Mouse (Mus musculus): ENCODE measurements around the gene Gm11939. TPM values are rescaled to one million over a fixed set of nuclear protein-coding genes. Genes with fewer than 3 reads are reported as not detected.
"Not testable (repeated sequence)": the region's sequence is repeated elsewhere in the genome, so short reads cannot be mapped to it uniquely, and the experiment has no call there.

The Gm11939 gene
- not detected in 2 replicates for polyA plus RNA-seq (2015; fragmentation: Nextera tagmentation; extraction: Ambion mirVana)

DNA sequence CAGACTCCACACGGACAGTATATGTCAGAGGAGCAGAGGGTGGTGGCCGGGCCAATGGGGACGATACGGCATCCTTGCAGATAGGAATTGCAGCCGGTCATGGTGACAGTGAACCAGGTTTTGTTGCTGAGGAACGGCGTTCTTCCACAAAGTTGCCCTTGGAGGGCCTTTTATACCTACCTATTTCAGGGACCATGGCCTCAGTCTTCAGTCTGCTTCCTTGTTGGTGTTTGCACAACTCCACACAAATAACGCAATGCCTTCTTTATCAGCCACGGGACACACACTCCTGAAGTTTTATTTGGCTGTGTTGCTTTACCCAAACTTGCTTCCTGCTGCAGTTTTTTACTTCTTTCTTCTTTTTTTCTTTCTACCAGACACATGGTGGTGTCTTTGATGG is at the start of gene Gm11939:
Gene Gm11939, minus strand, starts transcription at position 101 of the 400 bp plus-strand sequence.
- no peak within 1 kb of the TSS for H3K4me3 ChIP-seq (replicated peaks; ENCODE audit: low read length)
- H3K27me3 ChIP-seq (ENCODE audit: control insufficient read depth, insufficient read depth, low read length): no peaks in the 10 kb centered on the region
- no peaks in the 10 kb centered on the region for H3K36me3 ChIP-seq (ENCODE audit: control insufficient read depth, insufficient read depth, low read length)
- H3K27ac ChIP-seq (ENCODE audit: low read length): no peak within 1 kb of the TSS
- H3K4me1 ChIP-seq (ENCODE audit: control insufficient read depth, insufficient read depth, low read length): no peaks in the 10 kb centered on the region
- 85% methylated on average over 9 of the region's 9 CpGs for WGBS
- no peaks in the 10 kb centered on the region for H3K9me3 ChIP-seq (replicated peaks; ENCODE audit: control insufficient read depth, low read length)
- no peak for ATAC-seq (ENCODE audit: insufficient read depth, low FRiP score)
- H3K4me2 ChIP-seq (ENCODE audit: low read depth, low read length): no peak within 1 kb of the TSS
- H3K9ac ChIP-seq (ENCODE audit: low read length): no peak within 1 kb of the TSS

GRCm38 (mm10) chr11:99603208-99603607 is 43.9 kb upstream of the Gm11939 start, which contains the start of gene Gm11938:
Gene Gm11938, minus strand, starts transcription at chr11:99603308.
- H3K36me3 ChIP-seq (ENCODE audit: control insufficient read depth, insufficient read depth, low read length); H3K4me3 ChIP-seq (replicated peaks; ENCODE audit: low read length); H3K9me3 ChIP-seq (replicated peaks; ENCODE audit: control insufficient read depth, low read length); H3K27me3 ChIP-seq (ENCODE audit: control insufficient read depth, insufficient read depth, low read length); H3K9ac ChIP-seq (ENCODE audit: low read length); H3K4me1 ChIP-seq (ENCODE audit: control insufficient read depth, insufficient read depth, low read length); H3K4me2 ChIP-seq (ENCODE audit: low read depth, low read length); H3K27ac ChIP-seq (ENCODE audit: low read length); ATAC-seq (ENCODE audit: insufficient read depth, low FRiP score): not testable (repeated sequence)
- 26% methylated on average over 1 of the region's 1 CpGs for WGBS

GRCm38 (mm10) chr11:99597742-99598141 is 38.5 kb upstream of the Gm11939 start, which contains the start of gene Krtap9-3:
Gene Krtap9-3, minus strand, starts transcription at chr11:99598105.
- H3K36me3 ChIP-seq (ENCODE audit: control insufficient read depth, insufficient read depth, low read length); H3K4me2 ChIP-seq (ENCODE audit: low read depth, low read length); H3K4me3 ChIP-seq (replicated peaks; ENCODE audit: low read length); H3K9ac ChIP-seq (ENCODE audit: low read length); ATAC-seq (ENCODE audit: insufficient read depth, low FRiP score); H3K9me3 ChIP-seq (replicated peaks; ENCODE audit: control insufficient read depth, low read length); H3K27me3 ChIP-seq (ENCODE audit: control insufficient read depth, insufficient read depth, low read length); H3K27ac ChIP-seq (ENCODE audit: low read length); H3K4me1 ChIP-seq (ENCODE audit: control insufficient read depth, insufficient read depth, low read length): not testable (repeated sequence)
- 72% methylated on average over 6 of the region's 6 CpGs for WGBS

DNA sequence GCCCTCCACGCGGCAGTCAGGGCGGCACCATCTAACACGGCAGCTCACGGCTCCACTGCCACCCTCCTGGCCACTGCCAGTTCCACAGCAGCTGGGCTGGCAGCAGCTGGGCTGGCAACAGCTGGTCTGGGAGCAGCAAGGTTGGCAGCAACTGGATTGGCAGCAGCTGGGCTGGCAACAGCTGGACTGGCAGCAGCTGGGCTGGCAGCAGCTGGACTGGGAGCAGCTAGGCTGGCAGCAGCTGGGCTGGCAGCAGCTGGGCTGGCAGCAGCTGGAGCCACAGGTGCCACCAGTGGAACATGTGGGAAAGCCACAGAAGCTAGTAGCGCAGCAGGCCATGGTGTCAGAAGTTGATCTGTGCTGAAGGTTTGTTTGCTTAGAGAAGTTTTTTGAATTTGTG is 31.7 kb upstream of the Gm11939 start, which contains the start of gene Krtap1-3:
Gene Krtap1-3, minus strand, starts transcription at position 359 of the 400 bp plus-strand sequence.
- no peak within 1 kb of the TSS for H3K9ac ChIP-seq (ENCODE audit: low read length)
- H3K27ac ChIP-seq (ENCODE audit: low read length): no peak within 1 kb of the TSS
- no peak within 1 kb of the TSS for H3K4me3 ChIP-seq (replicated peaks; ENCODE audit: low read length)
- no peak for ATAC-seq (ENCODE audit: insufficient read depth, low FRiP score)
- no peaks in the 10 kb centered on the region for H3K4me1 ChIP-seq (ENCODE audit: control insufficient read depth, insufficient read depth, low read length)
- no peaks in the 10 kb centered on the region for H3K27me3 ChIP-seq (ENCODE audit: control insufficient read depth, insufficient read depth, low read length)
- 78% methylated on average over 6 of the region's 6 CpGs for WGBS
- H3K9me3 ChIP-seq (replicated peaks; ENCODE audit: control insufficient read depth, low read length): no peaks in the 10 kb centered on the region
- H3K4me2 ChIP-seq (ENCODE audit: low read depth, low read length): no peak within 1 kb of the TSS
- no peaks in the 10 kb centered on the region for H3K36me3 ChIP-seq (ENCODE audit: control insufficient read depth, insufficient read depth, low read length)

GRCm38 (mm10) chr11:99585096-99585495 is 25.8 kb upstream of the Gm11939 start:
- no peaks in the 10 kb centered on the region for H3K4me1 ChIP-seq (ENCODE audit: control insufficient read depth, insufficient read depth, low read length)
- H3K27me3 ChIP-seq (ENCODE audit: control insufficient read depth, insufficient read depth, low read length): no peaks in the 10 kb centered on the region
- no peak for ATAC-seq (ENCODE audit: insufficient read depth, low FRiP score)
- H3K36me3 ChIP-seq (ENCODE audit: control insufficient read depth, insufficient read depth, low read length): no peaks in the 10 kb centered on the region
- 87% methylated on average over 7 of the region's 7 CpGs for WGBS
- H3K9ac ChIP-seq (ENCODE audit: low read length): no peak overlapping the region
- H3K4me3 ChIP-seq (replicated peaks; ENCODE audit: low read length): no peak overlapping the region
- H3K4me2 ChIP-seq (ENCODE audit: low read depth, low read length): no peak overlapping the region
- H3K27ac ChIP-seq (ENCODE audit: low read length): no peak overlapping the region
- H3K9me3 ChIP-seq (replicated peaks; ENCODE audit: control insufficient read depth, low read length): no peaks in the 10 kb centered on the region

GRCm38 (mm10) chr11:99583245-99583704 is 24.0 kb upstream of the Gm11939 start, which contains the start of gene Krtap1-4:
Gene Krtap1-4, minus strand, starts transcription at chr11:99583654.
- no peaks in the 10 kb centered on the region for H3K9me3 ChIP-seq (replicated peaks; ENCODE audit: control insufficient read depth, low read length)
- H3K4me2 ChIP-seq (ENCODE audit: low read depth, low read length): no peak within 1 kb of the TSS
- no peak for ATAC-seq (ENCODE audit: insufficient read depth, low FRiP score)
- 70% methylated on average over 5 of the region's 5 CpGs for WGBS
- no peak within 1 kb of the TSS for H3K27ac ChIP-seq (ENCODE audit: low read length)
- H3K4me3 ChIP-seq (replicated peaks; ENCODE audit: low read length): no peak within 1 kb of the TSS
- no peaks in the 10 kb centered on the region for H3K4me1 ChIP-seq (ENCODE audit: control insufficient read depth, insufficient read depth, low read length)
- H3K36me3 ChIP-seq (ENCODE audit: control insufficient read depth, insufficient read depth, low read length): no peaks in the 10 kb centered on the region
- no peak within 1 kb of the TSS for H3K9ac ChIP-seq (ENCODE audit: low read length)
- H3K27me3 ChIP-seq (ENCODE audit: control insufficient read depth, insufficient read depth, low read length): no peaks in the 10 kb centered on the region

GRCm38 (mm10) chr11:99581564-99581963 is 22.3 kb upstream of the Gm11939 start:
- H3K9me3 ChIP-seq (replicated peaks; ENCODE audit: control insufficient read depth, low read length): no peaks in the 10 kb centered on the region
- WGBS: 77% methylated on average over 6 of the region's 6 CpGs
- H3K36me3 ChIP-seq (ENCODE audit: control insufficient read depth, insufficient read depth, low read length): no peaks in the 10 kb centered on the region
- no peak overlapping the region for H3K27ac ChIP-seq (ENCODE audit: low read length)
- no peak overlapping the region for H3K4me3 ChIP-seq (replicated peaks; ENCODE audit: low read length)
- H3K27me3 ChIP-seq (ENCODE audit: control insufficient read depth, insufficient read depth, low read length): no peaks in the 10 kb centered on the region
- no peak overlapping the region for H3K4me2 ChIP-seq (ENCODE audit: low read depth, low read length)
- no peak overlapping the region for H3K9ac ChIP-seq (ENCODE audit: low read length)
- ATAC-seq (ENCODE audit: insufficient read depth, low FRiP score): no peak
- H3K4me1 ChIP-seq (ENCODE audit: control insufficient read depth, insufficient read depth, low read length): no peaks in the 10 kb centered on the region

DNA sequence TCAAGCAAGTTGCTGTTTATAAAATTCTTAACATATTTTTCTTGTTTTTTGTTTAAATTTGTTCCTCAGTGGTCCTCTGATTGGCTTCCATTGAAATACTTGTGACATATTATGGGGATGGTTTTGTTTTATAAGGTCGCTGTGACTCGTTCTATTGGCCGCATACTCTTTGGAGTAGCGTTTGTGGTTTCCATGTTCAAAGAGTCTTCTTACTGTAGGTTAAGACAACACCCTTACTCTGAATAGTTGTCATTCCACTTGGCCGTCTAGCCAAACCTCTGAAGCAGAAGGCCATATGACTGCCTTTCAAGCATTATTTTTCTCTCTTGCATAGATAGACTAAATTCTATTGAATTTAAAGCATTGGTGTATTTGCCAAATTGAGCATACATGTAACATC is 21.8 kb upstream of the Gm11939 start:
- ATAC-seq (ENCODE audit: insufficient read depth, low FRiP score): no peak
- Histone ChIP-seq H3K9ac (ENCODE audit: low read length) (no peak overlapping the region), H3K36me3 (ENCODE audit: control insufficient read depth, insufficient read depth, low read length) (no peaks in the 10 kb centered on the region), H3K27ac (ENCODE audit: low read length) (no peak overlapping the region), H3K4me1 (ENCODE audit: control insufficient read depth, insufficient read depth, low read length) (no peaks in the 10 kb centered on the region), H3K4me2 (ENCODE audit: low read depth, low read length) (no peak overlapping the region), H3K27me3 (ENCODE audit: control insufficient read depth, insufficient read depth, low read length) (no peaks in the 10 kb centered on the region), H3K9me3 (replicated peaks; ENCODE audit: control insufficient read depth, low read length) (no peaks in the 10 kb centered on the region), H3K4me3 (replicated peaks; ENCODE audit: low read length) (no peak overlapping the region)
- 90% methylated on average over 5 of the region's 5 CpGs for WGBS

DNA sequence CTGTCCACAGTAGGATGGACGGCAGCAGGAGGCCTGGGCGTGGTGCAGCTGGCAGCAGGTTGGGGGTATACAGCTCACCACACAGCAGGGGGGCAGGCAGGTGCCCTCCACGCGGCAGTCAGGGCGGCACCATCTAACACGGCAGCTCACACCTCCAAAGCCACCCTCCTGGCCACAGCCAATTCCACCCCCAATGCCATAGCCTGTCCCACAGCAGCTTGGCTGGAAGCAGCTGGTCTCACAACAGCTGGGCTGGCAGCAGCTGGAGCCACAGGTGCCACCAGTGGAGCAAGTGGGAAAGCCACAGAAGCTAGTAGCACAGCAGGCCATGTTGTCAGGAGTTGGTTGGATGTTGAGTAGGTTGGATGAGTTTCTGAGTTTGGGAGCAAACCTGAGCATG is 21.4 kb upstream of the Gm11939 start, which contains the start of gene Krtap1-5:
Gene Krtap1-5, minus strand, starts transcription at position 381 of the 400 bp plus-strand sequence.
- Histone ChIP-seq H3K36me3 (ENCODE audit: control insufficient read depth, insufficient read depth, low read length) (no peaks in the 10 kb centered on the region), H3K4me1 (ENCODE audit: control insufficient read depth, insufficient read depth, low read length) (no peaks in the 10 kb centered on the region), H3K9me3 (replicated peaks; ENCODE audit: control insufficient read depth, low read length) (no peaks in the 10 kb centered on the region), H3K9ac (ENCODE audit: low read length) (no peak within 1 kb of the TSS), H3K27ac (ENCODE audit: low read length) (no peak within 1 kb of the TSS), H3K4me3 (replicated peaks; ENCODE audit: low read length) (no peak within 1 kb of the TSS), H3K4me2 (ENCODE audit: low read depth, low read length) (no peak within 1 kb of the TSS), H3K27me3 (ENCODE audit: control insufficient read depth, insufficient read depth, low read length) (no peaks in the 10 kb centered on the region)
- no peak for ATAC-seq (ENCODE audit: insufficient read depth, low FRiP score)
- 75% methylated on average over 6 of the region's 6 CpGs for WGBS
